Mouse (Mus musculus) adrenal gland, adult 18-20 months (tissue): ENCODE measurements at regions not wholly inside any gene's neighbourhood (a gene's known extent, or its start where the extent isn't known, plus 50 kb on each side); places are given as distances from the start of the nearest gene placed in this dataset.
A peak's percentile ranks its signal among the peaks of the same experiment; 100 is the strongest.

Experiments
- DNase-seq, 2 experiments: peaks; one replicate each; pipeline ENCODE4 v3.0.0; 2021 to 2022; ENCODE audit warnings: low spot score in 2 of 2

DNA sequence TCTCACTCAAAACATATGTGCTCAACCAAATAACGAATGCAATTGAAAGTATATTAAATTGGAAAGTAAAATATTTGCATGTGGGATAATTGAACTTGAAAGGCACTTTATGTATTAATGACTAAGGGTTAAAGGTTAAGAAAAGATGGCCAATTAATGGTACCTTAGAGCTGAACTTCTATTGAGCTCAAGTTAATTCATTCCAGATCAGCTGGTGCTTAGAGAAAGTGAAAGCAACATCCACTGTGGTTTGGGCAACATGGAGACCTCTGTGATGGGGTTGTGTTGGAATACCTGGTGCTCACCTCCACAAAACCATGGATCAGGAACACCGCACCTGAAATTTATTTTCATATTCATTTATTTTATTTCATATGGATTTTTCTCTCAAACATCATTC, 612.5 kb upstream of the Intu start:
- no peak for DNase-seq

- DNase-seq = no peak
Measured at GRCm38 (mm10) chr3:39925436-39925835, 605.6 kb upstream of the Intu start.

DNA sequence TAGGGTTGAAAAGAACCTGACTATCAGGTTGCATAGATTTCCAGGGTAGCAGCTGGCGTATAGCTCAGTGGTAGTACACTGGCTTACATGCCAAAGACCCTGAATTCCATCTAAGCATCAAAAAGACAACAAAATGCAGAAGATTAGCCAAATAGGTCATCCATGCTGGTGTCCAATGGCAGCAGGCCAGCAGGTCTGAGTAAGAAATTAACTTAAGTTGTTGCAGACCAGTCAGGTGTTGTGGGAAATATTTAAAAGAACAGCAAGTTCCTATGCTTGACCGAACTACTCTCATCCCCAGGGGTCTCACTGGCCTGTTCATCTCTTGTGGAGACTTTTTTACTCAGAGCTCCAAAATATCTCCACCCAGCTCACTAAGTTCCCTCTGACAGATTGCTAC, 602.7 kb upstream of the Intu start:
- no peak for DNase-seq

DNA sequence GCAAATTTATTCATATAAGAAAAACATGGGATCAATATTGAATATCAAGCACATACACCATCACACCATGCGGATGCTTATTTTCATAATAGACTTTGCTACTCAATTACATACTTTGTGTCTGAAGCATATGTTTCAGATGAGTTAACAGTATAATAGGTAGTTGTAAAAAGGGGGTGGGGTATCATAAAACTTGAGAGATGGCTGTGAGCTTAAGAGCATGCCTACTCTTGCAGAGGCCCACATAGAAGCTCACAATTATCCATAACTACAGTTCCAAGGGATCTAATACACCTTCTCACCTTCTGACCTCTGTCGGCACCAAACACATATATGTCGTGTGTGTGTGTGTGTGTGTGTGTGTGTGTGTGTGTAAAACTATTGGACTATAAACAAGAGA, 597.7 kb upstream of the Intu start:
- DNase-seq = no peak

DNA sequence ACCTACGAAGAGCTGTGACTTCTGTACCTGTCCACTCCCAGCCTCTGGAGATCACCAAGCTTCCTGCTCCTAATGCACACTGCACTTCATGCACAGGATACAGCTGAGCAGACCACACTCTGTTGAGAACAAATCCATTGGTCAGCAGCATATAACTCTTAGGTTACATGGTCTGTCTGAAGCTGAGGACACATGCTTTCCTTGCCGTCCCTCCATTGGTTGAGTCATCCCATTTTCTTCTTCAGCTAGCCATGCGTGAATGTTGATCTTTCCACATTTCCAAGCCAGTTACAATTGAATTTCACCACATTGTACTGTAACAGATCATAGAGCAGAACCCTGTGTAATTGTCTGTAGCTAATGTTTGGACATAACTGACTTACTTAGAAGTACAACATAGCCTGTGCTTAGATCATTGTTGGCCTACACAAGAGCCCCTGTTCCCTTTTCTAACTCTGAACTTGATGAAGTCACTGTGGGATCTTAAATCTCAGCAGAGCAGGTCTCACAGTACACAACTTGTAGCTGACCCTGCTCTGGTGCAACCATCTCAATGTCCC, 593.3 kb upstream of the Intu start:
- DNase-seq = no peak

- peak in 1 of 2 experiments; percentile 30 for DNase-seq
Measured at GRCm38 (mm10) chr3:39944581-39944980, 586.5 kb upstream of the Intu start.

DNA sequence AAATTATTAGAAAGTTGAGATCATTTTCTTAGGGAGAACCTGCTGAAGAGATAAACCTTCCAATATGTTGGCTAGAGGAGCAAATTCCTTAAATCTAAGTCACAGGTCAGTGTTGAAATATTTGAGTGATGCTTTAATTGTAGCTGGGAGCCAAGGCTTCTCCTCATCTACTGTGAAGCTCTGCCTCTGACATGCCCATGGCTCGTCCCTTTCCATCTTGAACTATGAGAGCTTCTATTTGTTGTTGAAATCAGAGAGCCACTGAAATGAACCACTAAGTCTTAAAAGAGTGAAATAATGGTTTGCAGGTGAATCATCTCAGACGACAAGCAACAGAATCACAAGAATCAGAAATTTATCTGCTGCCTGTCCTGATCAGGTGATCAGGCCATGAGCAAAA, 579.0 kb upstream of the Intu start:
- DNase-seq = no peak

DNA sequence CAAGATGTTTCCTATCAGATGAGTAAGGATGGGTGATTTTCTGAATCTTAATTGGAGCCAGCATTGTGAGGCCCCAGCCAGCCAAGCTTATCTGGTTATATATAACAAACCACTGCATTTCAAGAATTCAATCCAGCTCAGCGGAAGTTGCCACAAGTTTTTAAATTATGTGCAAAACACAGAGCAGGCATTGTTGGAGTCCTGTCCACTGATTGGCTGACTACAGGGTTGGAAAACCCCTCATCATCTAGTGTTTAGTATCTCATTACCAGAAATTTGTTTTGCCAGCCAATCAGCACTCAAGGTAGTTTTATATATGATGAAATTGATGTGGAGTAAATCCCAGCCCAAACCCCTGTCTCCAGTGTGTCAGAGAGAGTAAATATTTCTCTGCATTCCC, 578.5 kb upstream of the Intu start:
- DNase-seq = no peak

DNA sequence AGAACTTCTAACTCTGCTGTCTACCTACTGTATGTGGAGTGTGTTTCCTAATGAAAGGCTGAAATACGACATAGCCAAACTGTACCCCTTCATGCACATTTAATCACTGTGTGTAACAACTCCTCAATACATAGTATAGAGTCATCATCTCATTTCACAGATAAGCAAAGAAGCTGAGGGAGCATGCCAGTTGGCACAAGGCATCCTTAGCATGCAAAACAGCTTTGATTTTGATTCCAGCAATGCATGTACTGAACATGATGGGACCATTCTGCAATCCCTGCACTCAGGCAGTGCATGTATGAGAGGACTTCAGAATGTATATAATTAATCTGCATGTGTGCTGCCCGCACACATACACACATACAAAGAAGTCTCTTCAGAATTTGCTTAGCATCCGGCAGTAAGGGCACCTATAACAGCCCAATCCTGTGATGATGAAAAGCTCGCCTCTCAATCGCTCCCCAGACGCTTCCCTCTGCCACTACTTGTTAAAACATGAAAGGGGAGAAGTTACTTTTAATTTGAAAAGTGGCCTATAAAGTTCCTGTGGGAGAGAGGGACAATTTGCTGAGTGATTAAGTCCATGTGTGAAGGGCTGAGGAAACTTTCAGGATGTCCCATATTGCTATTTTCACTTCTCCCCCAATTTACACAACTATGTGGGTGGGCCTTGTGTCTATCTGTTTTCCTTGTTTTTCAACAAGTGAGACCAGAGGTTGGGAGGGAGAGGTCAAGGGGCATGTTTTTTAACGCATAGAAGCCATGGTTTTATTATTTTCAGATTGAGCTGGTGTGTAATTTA, 569.0 kb upstream of the Intu start:
- DNase-seq = no peak

GRCm38 (mm10) chr3:39965431-39965830, 565.7 kb upstream of the Intu start:
- no peak for DNase-seq

DNA sequence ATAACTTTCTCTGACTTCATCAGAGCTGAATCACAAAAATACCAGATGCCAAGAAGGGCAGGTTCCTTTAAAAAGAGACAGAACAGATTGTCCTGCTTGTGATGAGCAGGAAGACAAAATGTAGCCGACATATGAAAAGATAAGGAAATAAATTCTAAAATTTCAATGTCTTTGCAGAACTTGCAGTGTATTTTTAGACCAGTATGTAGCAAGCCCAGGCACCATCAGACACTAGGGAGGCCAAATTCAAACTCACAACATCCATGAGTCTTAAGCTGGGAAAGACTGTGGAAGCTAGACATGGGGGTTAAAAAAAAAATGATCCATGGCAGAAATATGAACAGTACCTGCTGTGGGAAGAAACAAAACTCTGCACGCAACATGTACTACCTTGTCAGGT, 564.7 kb upstream of the Intu start:
- no peak for DNase-seq

- no peak for DNase-seq
Measured at GRCm38 (mm10) chr3:39976937-39977336, 554.1 kb upstream of the Intu start.

DNA sequence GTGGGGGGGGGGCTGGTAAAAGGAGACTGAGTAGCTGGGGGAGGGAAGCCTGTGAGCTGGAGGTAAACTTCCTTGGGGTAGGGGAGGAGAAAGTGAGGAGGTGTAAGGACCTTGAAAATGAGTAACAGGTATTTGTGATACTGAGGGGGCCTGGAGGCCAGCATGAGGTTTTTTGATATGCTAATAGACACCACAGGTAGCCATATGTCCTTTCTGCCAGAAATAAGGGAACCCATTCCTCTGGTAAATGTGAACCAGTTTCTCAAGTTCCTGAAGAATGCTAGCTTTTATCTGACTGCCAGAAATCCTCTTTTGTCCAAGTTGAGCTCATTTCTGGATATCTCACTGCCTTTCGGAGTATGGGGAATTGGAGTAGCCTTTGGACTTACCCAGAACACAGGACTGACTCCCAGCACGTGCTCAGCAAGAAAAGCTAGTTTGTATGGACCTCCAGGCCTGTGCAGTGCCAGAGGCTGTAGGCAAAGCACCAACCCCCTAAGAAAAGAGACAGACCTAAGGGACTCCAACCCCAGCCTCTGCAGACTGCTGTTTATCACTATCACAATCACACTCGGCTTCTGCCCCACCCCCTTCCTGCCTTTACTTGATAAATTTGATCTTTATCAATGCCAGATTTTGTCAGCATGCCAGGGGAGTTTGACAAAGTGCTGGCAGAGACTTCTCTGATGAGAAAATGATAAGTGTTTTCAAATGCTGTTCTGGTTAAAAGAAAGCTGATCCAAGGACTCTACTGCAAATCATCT, 552.0 kb upstream of the Intu start:
- peak in 1 of 2 experiments; percentile 39 for DNase-seq

DNA sequence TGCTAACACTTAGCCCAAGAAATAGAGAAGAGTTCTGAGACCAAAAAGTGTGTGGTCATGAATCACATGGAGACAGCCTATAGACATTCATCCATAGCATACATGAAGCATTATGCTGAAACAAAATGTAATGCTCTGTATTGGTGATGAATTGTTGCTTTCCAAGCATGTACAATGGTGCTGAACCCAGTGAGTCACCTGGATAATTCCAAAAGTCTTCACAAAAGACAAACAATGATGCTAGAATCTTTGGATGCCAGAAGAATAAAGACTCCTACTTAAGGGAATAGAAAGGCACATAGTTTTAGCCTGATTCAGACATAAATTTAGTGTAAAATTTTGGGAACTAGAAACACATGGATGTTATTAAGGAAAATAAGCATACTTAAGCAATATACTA, 548.4 kb upstream of the Intu start:
- DNase-seq = no peak

DNA sequence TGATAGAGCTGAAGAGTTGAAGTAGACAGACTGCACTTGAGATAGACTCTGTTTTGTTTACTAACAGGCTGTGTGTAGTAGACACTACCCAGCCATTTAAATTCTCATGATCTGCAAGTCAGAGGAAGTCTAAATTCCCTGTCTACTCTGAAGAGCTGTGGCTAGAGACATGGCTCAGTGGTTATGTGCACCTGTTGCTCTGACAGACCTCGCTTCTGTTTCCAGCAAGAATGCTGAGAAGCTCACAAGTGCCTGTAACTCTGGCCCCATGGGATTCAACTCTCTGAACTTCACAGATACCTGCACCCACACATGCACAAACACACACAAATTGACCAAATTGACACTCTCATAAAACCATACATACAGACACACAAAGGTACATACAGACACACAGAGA, 543.4 kb upstream of the Intu start:
- no peak for DNase-seq

- peak; percentile 53 to 66 for DNase-seq
Measured at GRCm38 (mm10) chr3:39998628-39999027, 532.5 kb upstream of the Intu start.

- DNase-seq = no peak
Measured at GRCm38 (mm10) chr3:39999846-40000245, 531.2 kb upstream of the Intu start.

GRCm38 (mm10) chr3:40002838-40003237, 528.2 kb upstream of the Intu start:
- no peak for DNase-seq

DNA sequence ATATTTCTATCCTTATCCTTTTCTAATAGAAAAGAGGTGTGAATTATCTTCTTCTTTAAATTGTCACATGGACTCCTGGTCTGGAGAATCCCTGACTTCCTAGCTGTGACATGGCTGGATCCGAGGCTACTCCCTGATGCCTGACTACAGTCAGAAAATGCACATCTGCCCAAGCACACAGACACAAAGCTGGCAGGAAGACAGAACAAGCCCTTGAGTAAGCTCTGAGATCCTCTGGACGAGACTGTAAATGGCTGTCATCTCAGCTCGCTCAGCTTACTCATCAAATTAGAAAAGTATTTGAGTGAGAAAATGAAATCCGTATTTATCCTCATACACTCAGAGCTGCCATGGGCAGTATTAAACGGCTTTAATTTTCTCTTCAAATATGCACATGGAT, 521.0 kb upstream of the Intu start:
- DNase-seq = no peak

DNA sequence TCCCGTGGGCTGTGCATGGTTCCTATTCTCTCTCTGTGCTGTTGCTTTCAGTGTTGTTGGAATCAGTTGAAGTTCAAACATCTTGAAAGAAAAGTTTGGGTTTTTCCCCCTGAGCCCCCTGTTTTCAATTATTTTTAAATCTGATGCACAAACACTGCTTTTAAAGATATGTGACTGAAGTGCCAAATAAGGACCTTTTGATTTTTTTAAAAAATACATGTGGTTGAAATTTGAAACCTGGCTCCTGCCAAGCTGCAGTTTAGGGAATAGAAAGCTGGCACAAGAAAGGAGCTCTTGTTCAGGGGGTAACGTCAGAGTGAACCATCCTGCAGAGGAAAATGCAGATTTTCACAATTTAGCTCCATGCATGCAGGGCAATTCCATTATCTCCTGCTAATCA, 509.4 kb upstream of the Intu start:
- DNase-seq = no peak

- no peak for DNase-seq
Measured at GRCm38 (mm10) chr3:40027713-40028112, 503.4 kb upstream of the Intu start.

DNA sequence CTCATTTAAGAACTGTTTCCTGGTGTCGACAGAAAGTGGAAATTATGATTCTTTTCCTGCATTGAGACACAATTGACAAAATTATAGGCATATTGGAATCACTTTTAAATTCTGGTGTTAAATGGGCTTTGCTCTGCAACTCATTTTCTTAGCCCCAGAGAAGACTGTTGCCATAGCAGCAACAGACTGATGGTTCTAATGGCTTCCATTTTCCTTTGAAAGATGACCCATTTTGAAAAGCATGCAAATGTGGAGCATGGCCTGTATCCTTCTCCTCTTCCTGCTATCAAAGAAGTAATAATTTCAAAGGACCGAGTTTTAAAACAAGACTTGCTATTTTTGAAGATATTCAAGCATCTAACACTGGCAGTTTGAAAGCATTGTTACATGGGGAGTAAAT, 494.9 kb upstream of the Intu start:
- no peak for DNase-seq
